In the genomic region with DNA sequence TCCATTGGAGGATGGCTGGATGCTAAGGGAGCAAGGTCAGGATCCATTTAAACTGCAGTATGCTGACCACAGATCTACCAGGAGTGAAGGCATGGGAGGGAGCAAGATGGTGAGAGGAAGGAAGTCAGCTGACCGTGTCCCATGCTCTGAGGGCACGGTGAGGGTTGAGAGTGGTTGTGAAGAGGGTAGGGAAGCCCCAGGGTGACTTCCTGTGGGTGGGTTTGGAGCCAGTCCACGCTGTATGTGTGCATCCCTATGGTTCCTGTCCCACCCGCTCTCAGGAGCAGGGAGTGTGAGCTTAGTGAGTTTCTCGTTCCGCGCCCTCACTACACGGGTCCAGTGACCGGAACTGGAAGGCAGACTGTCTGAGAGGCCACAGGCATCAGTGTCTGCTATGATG, we compare ENCODE assay signal across 13 mouse cellular contexts. TPM values are rescaled to one million over a fixed set of nuclear protein-coding genes. Genes with fewer than 3 reads are reported as not detected.
A peak's percentile ranks its signal among the peaks of the same experiment; 100 is the strongest.
DNase-seq lines count a peak whose midpoint lies in the region; ATAC-seq and TF ChIP-seq lines count a peak whose summit lies in the region.
"Had no signal": no experiment of that assay in that cellular context is flagged by ENCODE, and none has a peak within 500 bp of the region (broad histone marks: within the 10 kb centered on the region; RNA-seq: fewer than 3 reads in every experiment).

No protein-coding gene starts in this region.

- DNase-seq in gastrocnemius, postnatal 25 days, result peak; percentile 12
- DNase-seq in gastrocnemius, postnatal 36 days, result no peak
- peak; percentile 30 to 47 for DNase-seq in left cerebral cortex, postnatal 10 days (ENCODE audit: extremely low spot score in 1 of 2, low spot score in 2 of 2)
- no peak for DNase-seq in left cerebral cortex, adult 8-10 months (ENCODE audit: low spot score in 2 of 2)
- no peak for DNase-seq in thymus, postnatal 4 days
- DNase-seq: cerebellum, adult 9-11 months; kidney, adult 11 months had no signal

- TF ChIP-seq CTCF in bone marrow macrophage, adult 2 months (IDR thresholded peaks at IDR 0.05; ENCODE audit: low read depth, low read length), result no peak

- ATAC-seq in megakaryocyte, adult 5-6 weeks (ENCODE audit: poor library complexity, severe bottlenecking), result peak; percentile 55
- ATAC-seq in forebrain, embryonic 15.5 days (replicated peaks), result no peak

- WGBS in forebrain, embryonic 15.5 days, result 83% methylated on average over 9 of the region's 9 CpGs

- H3K4me2 ChIP-seq in forebrain, embryonic 15.5 days (replicated peaks), result no peak overlapping the region
- H3K4me2 ChIP-seq: hindbrain, embryonic 12.5 days had no signal

- no peak overlapping the region; the same call in 1 of the 2 replicates for H3K4me3 ChIP-seq in bone marrow macrophage, adult 2 months (ENCODE audit: insufficient read depth, low read length)
- no peak overlapping the region for H3K4me3 ChIP-seq in forebrain, embryonic 15.5 days
- H3K4me3 ChIP-seq: embryonic facial prominence, embryonic 10.5 days; heart, adult 2 months; hindbrain, embryonic 12.5 days had no signal

- H3K36me3 ChIP-seq in forebrain, embryonic 15.5 days, result no peaks in the 10 kb centered on the region

- intact Hi-C loops in gastrocnemius, postnatal 36 days (cut with DNase I), result no loop called here
- intact Hi-C loops in left cerebral cortex, postnatal 10 days (cut with DNase I), result no loop called here

- no peaks in the 10 kb centered on the region for H3K9me3 ChIP-seq in forebrain, embryonic 15.5 days
- H3K9me3 ChIP-seq: embryonic facial prominence, embryonic 10.5 days; hindbrain, embryonic 12.5 days had no signal

- no peak overlapping the region for H3K9ac ChIP-seq in forebrain, embryonic 15.5 days (replicated peaks)
- H3K9ac ChIP-seq: hindbrain, embryonic 12.5 days had no signal

- no peak for TF ChIP-seq POLR2A in bone marrow macrophage, adult 2 months (IDR thresholded peaks at IDR 0.05; ENCODE audit: borderline replicate concordance, low read depth, low read length)

- H3K27ac ChIP-seq in bone marrow macrophage, adult 2 months (ENCODE audit: insufficient read depth, low read depth, low read length), result peak overlapping the region; percentile 55
- H3K27ac ChIP-seq in forebrain, embryonic 15.5 days (replicated peaks), result no peak overlapping the region
- H3K27ac ChIP-seq: embryonic facial prominence, embryonic 10.5 days; hindbrain, embryonic 12.5 days had no signal

- H3K27me3 ChIP-seq in forebrain, embryonic 15.5 days, result no peaks in the 10 kb centered on the region
- H3K27me3 ChIP-seq: hindbrain, embryonic 12.5 days had no signal

- H3K4me1 ChIP-seq in bone marrow macrophage, adult 2 months (ENCODE audit: control insufficient read depth, insufficient read depth, low read length), result peaks cover 47% of the 10 kb centered on the region
- H3K4me1 ChIP-seq in forebrain, embryonic 15.5 days, result peaks cover 19% of the 10 kb centered on the region

RNA-seq across cellular contexts. Expression of a gene that starts 5.3 kb away (rescaled TPM):
- 1 to 10 TPM; 4.6 to 5.2 TPM for total RNA-seq in gastrocnemius, postnatal 25 days (2021)
- total RNA-seq in gastrocnemius, postnatal 36 days (2021), result 1 to 10 TPM; 4.6 to 5.5 TPM
- total RNA-seq in left cerebral cortex, postnatal 10 days (2021), result 10 to 100 TPM; 14.4 to 16.8 TPM
- total RNA-seq in left cerebral cortex, adult 8-10 months (2022), result 10 to 100 TPM; 18.5 to 19.6 (median 19.0) TPM
- 100 and 103 TPM in 2 replicates for polyA plus RNA-seq in bone marrow macrophage, adult 2 months (2012; ENCODE audit: insufficient read depth, insufficient read length, missing spikeins)
- total RNA-seq in megakaryocyte, adult 5-6 weeks (2015), result 10.3 and 12.7 TPM in 2 replicates
- total RNA-seq in megakaryocyte, adult 5-6 weeks (2017), result 6.3 and 6.4 TPM in 2 replicates
- 25.4 and 25.7 TPM in 2 replicates for polyA plus RNA-seq in forebrain, embryonic 15.5 days (2015; fragmentation: Nextera tagmentation; extraction: Ambion mirVana)

RNA-seq across cellular contexts. Expression of a gene that starts 47.5 kb away (rescaled TPM):
- 1 to 10 TPM; 4.7 to 4.8 TPM for total RNA-seq in gastrocnemius, postnatal 25 days (2021)
- 1 to 10 TPM; 3.8 to 4.7 TPM for total RNA-seq in gastrocnemius, postnatal 36 days (2021)
- total RNA-seq in left cerebral cortex, postnatal 10 days (2021), result 1 to 10 TPM; 8.9 to 9.5 TPM
- 10 to 100 TPM; 14.0 to 16.1 (median 15.1) TPM for total RNA-seq in left cerebral cortex, adult 8-10 months (2022)
- 12.6 and 14.8 TPM in 2 replicates for polyA plus RNA-seq in bone marrow macrophage, adult 2 months (2012; ENCODE audit: insufficient read depth, insufficient read length, missing spikeins)
- total RNA-seq in megakaryocyte, adult 5-6 weeks (2015), result 40.7 and 45.3 TPM in 2 replicates
- 35.4 and 42.0 TPM in 2 replicates for total RNA-seq in megakaryocyte, adult 5-6 weeks (2017)
- polyA plus RNA-seq in forebrain, embryonic 15.5 days (2015; fragmentation: Nextera tagmentation; extraction: Ambion mirVana), result 11.5 and 12.2 TPM in 2 replicates

Comparison
In these comparisons a context has a peak if more than half of its experiments do, and no peak if none do; other contexts are left out.
1. DNase-seq: peak in gastrocnemius, postnatal 25 days (single experiment) and left cerebral cortex, postnatal 10 days (2 of 2); none in gastrocnemius, postnatal 36 days (0 of 2), left cerebral cortex, adult 8-10 months (0 of 2) and thymus, postnatal 4 days (single experiment).